Mouse (Mus musculus) cerebellum, postnatal 4 days (tissue): ENCODE results near the gene Mmp9.
A peak's percentile ranks its signal among the peaks of the same experiment; 100 is the strongest.

Experiments
- DNase-seq, 2 experiments: peaks; one replicate each; pipeline ENCODE4 v3.0.0; 2022; ENCODE audit warnings: low spot score in 2 of 2, mixed read lengths in 1 of 2

Mmp9 gene

DNA sequence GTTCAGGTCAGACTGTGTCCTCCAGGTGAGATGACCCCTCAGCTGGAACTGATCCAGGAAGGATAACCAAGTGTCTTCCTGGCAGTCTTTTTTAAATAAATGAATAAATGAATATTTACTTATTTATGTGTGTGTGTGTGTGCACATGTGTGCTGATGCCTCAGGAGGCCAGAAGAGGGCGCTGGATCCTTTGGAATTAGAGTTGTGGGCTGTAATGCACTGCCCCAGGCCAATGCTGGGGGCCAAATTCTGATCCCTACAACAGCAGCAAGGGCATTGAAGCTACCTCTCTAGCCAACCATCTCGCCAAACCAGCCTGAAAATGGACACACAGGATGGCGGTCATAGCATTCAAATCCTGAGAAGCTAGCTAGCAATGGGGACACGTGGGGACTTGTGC is 15.1 kb downstream of the Mmp9 start:
- DNase-seq, result no peak

- no peak for DNase-seq
Observed at GRCm38 (mm10) chr2:164956195-164956594, 15.6 kb downstream of the Mmp9 start.

DNA sequence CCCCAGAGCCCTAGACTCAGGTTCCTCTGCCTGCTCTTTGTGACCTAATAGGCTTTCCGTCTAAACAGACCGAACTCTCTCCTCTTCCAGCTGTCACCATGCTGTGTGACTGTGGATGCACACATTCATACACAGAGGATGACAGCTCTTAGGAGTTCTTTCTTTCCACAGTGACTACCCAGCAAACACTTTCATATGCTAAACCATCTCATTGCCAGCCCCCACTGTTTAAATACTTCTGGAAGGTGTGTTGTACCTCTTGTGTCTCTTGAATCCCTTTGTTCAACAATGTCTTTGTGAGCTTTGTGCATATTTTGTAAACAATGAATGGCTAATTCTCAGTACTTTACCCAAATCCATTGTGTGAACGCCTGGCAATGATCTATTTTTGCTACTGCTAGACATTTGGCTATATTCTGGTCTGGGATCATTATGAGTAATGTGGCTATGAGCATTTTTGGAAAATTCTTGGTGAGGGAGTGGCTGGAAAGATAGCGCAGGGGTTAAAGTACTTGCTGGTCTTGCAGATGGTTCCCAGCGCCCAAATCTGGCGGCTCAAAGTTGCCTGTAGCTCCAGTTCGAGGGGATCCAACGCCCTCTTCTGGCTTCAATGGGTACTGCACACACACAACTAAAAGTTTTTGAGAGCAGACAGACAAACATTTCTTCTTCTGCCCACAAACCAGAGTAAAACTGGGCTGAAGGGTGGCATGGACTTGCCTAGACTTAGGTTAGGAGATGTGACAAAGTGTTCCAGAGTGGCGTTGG is 17.2 kb downstream of the Mmp9 start:
- DNase-seq, result no peak

- peak; percentile 56 to 66 for DNase-seq
Observed at GRCm38 (mm10) chr2:164960716-164961441, 20.3 kb downstream of the Mmp9 start, which contains the start of gene Slc12a5. TSS of gene Slc12a5 (plus strand) at chr2:164960802.

DNA sequence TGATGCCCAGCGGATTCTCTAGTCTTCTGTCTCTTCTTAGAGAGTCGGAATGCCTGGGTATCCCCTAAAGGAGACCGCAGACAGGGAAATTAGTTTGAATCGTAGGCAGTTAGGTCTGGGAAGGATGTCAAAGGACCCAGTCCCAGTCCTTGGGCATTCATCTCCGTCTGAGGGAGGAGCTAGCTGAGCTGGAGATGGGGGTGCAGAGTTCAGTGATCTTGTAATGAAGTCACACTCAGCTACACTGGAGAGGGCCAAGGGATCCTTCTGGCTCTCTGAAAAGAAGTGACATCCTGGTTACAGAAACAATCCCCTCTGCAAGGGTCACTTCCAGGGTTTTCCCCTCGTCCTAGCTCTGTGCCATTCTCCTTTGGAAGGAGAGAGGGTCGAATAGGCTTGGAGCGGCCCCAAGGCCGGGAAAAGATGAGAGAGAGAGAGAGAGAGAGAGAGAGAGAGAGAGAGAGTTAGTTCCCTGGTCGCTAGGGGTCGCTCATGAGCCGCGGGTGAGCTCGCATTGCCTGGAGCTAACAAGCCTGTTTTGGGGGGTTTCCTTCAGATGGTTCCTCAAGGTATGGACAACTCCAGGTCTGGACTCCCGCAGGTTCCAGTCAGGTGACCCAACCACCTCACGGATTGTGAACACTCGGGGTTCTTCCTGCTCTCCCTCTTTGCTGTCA is 21.1 kb downstream of the Mmp9 start:
- peak; percentile 56 to 77 for DNase-seq

DNA sequence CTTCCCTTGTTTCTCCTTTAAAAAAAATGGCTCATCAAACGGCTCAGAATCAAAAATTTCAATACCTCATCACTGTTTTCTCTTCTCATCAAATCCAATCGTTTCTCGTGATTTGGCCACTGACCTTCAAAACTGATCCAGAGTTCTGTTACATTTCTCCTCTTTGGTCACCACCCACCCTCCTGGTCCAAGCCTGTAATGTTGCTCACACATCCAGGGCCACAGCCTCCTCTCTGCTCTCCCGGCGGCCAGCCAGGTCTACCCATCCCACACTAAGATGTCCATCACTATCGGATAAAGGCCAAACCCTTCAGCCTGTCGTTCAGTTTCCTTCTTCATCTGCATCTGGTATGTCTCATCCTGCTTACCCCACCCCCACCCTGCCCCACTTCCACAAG is 21.6 kb downstream of the Mmp9 start:
- no peak for DNase-seq

GRCm38 (mm10) chr2:164964242-164964894 is 23.8 kb downstream of the Mmp9 start:
- peak in 1 of 2 experiments; percentile 39 for DNase-seq

GRCm38 (mm10) chr2:164964981-164965380 is 24.4 kb downstream of the Mmp9 start:
- no peak for DNase-seq

GRCm38 (mm10) chr2:164966381-164966780 is 25.8 kb downstream of the Mmp9 start:
- DNase-seq, result no peak

- no peak for DNase-seq
Observed at GRCm38 (mm10) chr2:164967193-164967592, 26.6 kb downstream of the Mmp9 start.

DNA sequence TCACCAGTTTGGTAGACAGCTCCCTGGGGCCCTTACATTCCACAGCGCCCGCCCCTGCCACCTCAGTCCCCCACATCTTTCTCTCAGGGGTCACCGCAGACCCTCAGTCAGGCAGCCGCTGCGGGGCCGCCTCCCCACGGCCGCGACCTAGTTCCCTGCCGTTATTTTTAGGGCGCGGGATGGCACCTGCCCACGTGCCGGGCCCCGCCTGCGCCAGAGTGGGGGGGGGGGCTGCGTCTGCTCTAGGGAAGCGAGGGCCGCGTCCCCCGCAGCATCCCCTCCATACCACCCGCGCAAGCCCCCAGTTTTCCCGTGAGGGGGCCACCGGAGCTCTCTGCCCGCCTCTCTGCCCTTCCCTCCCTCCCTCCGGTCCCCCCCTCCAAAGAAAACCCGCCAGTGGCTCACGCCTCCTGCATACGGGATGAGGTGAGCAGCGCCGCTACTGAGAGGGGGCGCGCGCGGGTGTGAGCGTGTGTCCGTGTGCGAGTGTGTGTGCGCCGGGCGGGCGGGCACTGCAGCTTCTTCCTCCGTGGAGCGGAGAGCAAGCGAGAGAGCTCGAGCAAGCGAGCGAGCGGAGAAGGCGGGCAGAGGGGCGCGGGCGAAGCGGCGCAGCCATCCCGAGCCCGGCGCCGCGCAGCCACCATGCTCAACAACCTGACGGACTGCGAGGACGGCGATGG is 27.3 kb downstream of the Mmp9 start:
- DNase-seq, result peak in 1 of 2 experiments; percentile 56

- DNase-seq, result peak in 1 of 2 experiments; percentile 55
Observed at GRCm38 (mm10) chr2:164968451-164968851, 27.9 kb downstream of the Mmp9 start.

GRCm38 (mm10) chr2:164969348-164969781 is 28.8 kb downstream of the Mmp9 start:
- no peak for DNase-seq

GRCm38 (mm10) chr2:164970631-164971196 is 30.1 kb downstream of the Mmp9 start:
- DNase-seq, result peak in 1 of 2 experiments; percentile 63

DNA sequence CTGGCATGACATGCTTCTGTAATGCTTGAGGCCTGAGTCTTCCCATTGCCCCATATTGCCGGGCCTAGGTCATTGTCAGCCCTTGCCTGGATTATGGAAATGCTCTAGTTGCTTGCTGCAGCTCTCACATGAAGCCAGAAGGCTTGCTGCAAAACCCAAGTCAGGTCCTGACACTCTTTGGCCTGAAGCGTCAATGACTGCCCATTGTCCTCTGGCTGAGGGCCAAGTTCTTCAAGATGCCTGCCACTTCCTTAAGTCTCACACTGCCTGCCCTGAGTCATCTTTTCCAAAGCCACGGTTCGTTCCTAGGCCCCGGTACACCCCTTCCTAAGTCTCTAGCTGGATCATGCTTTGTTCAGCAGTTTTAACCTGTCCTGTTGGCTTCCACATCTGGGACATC is 32.1 kb downstream of the Mmp9 start:
- DNase-seq, result no peak

DNA sequence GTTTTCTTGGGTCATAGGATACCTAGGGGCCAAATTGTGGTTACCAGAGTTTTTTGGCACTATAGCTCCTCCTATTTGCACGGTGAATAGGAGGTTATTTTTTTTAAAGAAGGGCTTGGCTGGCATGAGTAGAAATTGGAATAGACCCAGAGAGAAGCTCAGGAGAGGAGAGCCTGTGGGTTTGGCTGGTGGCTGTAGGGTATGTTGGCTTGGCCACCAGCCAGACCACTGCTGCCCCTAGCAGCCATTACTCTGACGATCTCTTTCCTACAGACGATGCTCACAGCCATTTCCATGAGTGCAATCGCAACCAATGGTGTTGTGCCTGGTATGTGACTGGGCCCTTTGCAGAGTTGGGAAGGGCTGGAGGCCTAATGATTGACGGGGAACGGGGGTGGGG is 35.0 kb downstream of the Mmp9 start:
- DNase-seq, result no peak

DNA sequence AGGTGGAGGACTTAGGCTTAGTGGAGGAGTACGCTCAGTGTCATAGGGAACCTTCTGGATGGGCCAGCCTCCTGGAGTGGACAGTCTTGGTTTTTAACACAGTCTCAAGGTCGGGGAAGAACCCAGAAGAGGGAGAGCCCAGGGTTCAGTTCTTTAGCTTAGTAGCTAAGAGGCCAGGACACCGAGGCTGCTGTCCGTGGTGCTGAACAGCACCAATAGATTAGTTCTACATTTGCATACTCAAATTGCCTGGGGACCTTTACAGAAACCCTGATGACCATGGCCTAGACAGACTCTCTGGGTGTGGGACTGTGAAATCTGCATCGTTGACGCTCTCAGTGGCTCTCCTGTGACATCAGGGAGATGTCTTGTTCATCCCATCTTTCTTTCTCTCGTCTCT is 39.2 kb downstream of the Mmp9 start:
- DNase-seq, result no peak

- DNase-seq, result no peak
Observed at GRCm38 (mm10) chr2:164985962-164986361, 45.4 kb downstream of the Mmp9 start.

DNA sequence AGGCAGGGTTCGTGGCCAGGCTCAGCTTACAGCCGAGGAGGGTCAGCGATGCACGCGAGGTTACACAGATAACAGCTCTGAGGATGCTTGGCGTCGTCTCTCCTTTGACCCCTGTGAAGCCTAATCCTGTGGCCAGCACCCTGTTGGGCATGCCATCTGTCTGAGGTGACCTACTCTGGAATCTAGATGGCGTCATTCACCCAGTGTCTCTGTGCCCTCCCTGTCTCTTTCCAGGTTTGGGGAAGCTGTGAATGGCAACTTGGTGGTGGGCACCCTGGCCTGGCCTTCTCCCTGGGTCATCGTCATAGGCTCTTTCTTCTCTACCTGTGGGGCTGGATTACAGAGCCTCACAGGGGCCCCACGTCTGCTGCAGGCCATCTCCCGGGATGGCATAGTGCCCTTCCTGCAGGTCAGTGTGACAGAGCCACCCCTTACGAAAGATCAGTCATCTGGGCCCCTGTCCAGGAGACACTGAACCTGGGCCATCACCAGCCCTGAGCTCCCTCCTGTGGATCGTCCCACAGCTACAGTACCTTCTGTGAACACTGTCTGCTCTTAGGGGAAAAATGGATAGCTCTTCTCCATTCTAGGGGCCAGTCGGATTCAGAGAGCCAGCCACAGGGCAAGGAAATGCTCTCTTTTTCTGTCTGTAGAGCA is 45.9 kb downstream of the Mmp9 start:
- DNase-seq, result no peak

- DNase-seq, result no peak
Observed at GRCm38 (mm10) chr2:164988777-164989176, 48.2 kb downstream of the Mmp9 start.
